Mouse (Mus musculus): Measurements from ENCODE around the gene Hs2st1. TPM values are rescaled to one million over a fixed set of nuclear protein-coding genes. Genes with fewer than 3 reads are reported as not detected.

Hs2st1 gene
- total and polyA plus RNA-seq, 3 experiments: 2.8 to 20.1 (median 18.9) TPM

DNA sequence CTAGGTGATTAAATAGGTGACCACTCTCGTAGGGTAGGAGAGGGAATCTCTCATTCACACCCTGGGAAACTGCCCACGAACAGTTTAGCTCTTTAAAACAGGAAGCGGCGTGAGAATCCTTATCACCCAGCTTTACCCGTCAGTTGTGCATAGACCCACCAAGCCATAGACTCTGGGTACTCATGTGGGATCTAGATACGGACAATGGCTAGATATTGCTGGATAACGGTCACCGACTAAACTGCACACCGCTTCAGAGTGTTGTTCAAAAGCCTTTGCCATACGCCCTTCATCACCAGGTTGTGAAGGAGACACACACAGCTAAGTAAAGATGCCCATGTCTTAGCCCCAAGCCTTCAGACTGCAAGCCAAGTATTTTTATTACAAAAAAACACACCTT lies 185.3 kb downstream of the Hs2st1 start:
- DNase-seq: no peak

DNA sequence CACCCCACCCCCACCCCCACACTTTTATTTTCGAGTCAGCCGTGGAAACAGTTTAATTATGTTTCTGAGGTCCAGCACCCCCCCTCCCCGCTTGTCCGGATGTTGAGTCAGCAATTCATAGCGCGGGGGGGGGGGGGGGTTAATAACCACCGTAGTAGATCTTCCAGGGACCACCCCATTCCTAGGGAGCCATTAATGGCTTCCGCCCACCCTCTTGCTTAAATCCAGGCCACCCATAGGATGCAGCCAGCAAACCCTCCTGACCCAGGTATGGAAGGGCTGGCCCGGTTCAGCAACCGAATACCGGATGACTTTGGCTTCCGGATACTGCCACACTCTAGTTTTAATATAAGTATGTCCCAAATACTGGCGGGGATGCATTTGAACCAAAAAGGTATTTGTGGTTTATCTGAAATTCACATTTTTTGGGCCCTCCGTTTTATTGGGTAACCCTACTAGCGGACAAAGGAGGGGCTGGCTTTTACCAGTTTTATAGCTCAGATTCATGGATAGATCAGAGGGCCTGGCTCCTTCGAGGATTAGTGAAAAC lies 188.5 kb downstream of the Hs2st1 start:
- DNase-seq: no peak

GRCm38 (mm10) chr3:144380921-144381320 lies 189.1 kb downstream of the Hs2st1 start:
- peak; percentile 91 for DNase-seq

- no peak for DNase-seq
Measured at GRCm38 (mm10) chr3:144379801-144380200, 190.2 kb downstream of the Hs2st1 start.

Other genes with a start within 250 kb of the Hs2st1 start
- gene Selenof, start 123 bp upstream of the Hs2st1 start, total RNA-seq (2021): 100 to 1,000 TPM; 353 to 369 TPM
- 125 and 154 TPM in 2 replicates for gene Selenof, start 123 bp upstream of the Hs2st1 start, polyA plus RNA-seq (2012; rRNA removed)
- gene Sh3glb1, start 150.2 kb upstream of the Hs2st1 start, total RNA-seq (2021): 100 to 1,000 TPM; 168 to 210 TPM
- gene Sh3glb1, start 150.2 kb upstream of the Hs2st1 start, polyA plus RNA-seq (2012; rRNA removed): 14.2 and 16.3 TPM in 2 replicates
- gene Clca3a1, start 190.8 kb upstream of the Hs2st1 start, total RNA-seq (2021): 1 to 10 TPM; 1.6 to 5.2 TPM
- gene Clca3a1, start 190.8 kb upstream of the Hs2st1 start, polyA plus RNA-seq (2012; rRNA removed): 0.65 and 1.1 TPM in 2 replicates
- not detected for gene Clca3a2, start 249.3 kb upstream of the Hs2st1 start, total RNA-seq (2021)
- 0.03 TPM in 1 of 2 replicates, not detected in the other for gene Clca3a2, start 249.3 kb upstream of the Hs2st1 start, polyA plus RNA-seq (2012; rRNA removed)

Measured in adrenal gland, adult 2 months (tissue).